Mouse (Mus musculus): ENCODE data around the gene Gm4303. TPM values are rescaled to one million over a fixed set of nuclear protein-coding genes. Genes with fewer than 3 reads are reported as not detected.
"Not testable (repeated sequence)": the region's sequence is repeated elsewhere in the genome, so short reads cannot be mapped to it uniquely, and the experiment has no call there.

Gene Gm4303
- total RNA-seq (2022), result not detected

DNA sequence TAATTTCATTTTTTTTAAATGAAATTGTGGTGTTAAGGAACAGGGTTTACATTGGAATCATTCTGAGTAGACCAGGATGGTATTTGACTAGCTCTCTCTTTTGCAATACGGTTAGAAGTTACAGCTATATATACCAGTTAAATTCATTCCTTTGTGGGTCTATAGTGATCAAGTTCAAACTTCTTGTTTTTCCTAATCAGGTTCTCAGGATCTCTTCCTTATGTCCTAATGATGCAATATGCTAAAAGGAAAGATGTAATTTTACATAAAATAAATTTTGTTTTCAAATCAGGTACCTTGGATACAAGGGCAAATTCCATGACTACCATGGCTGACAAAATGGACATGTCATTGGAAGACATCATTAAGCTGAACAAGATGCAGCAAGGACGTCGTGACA, at the start of gene Gm4303:
Gene Gm4303 (plus strand): TSS at position 301 of the 400 bp plus-strand sequence.
- not testable (repeated sequence) for DNase-seq (ENCODE audit: low spot score)

DNA sequence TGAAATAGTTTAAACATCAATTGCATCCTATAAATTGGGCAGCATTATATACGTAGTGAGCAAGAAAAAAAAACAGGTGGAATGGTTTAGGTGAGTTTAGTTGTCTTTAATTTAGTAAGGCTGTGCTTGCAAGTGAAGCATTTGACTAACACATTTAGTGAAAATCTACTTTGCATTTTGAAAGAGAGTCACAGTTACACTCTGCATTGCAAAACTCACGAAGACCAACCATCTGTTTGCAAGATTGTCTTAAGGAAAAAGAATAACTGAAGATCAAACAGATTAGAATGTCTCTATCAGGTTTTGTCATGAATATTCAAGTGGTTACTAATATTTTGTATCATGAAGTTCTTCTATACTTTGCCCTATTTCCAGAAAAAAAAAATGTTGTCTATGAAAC, 49.7 kb upstream of the Gm4303 start:
- no peak for DNase-seq (ENCODE audit: low spot score)

DNA sequence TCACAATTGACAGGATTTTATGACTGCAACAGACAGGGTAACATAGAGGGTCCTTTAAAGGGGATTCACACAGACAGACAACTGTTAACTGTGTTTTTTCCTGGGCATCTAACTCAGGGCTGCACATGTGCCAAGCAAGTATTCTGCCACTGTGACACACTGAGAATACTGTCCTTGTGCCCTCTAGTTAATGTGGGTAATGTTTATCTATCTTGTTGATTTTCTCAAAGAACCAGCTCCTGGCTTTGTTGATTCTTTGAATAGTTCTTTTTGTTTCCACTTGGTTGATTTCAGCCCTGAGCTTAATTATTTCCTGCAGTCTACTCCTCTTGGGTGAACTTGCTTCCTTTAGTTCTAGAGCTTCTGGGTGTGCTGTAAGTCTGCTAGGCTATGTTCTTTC, 45.7 kb upstream of the Gm4303 start:
- DNase-seq (ENCODE audit: low spot score), result not testable (repeated sequence)

DNA sequence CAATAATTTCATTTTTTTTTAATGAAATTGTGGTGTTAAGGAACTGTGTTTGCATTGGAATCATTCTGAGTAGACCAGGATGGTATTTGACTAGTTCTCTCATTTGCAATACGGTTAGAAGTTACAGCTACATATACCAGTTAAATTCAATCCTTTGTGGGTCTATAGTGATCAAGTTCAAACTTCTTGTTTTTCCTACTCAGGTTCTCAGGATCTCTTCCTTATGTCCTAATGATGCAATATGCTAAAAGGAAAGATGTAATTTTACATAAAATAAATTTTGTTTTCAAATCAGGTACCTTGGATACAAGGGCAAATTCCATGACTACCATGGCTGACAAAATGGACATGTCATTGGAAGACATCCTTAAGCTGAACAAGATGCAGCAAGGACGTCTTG, 10.4 kb upstream of the Gm4303 start, which contains the start of gene Gm4301:
Gene Gm4301 (plus strand): TSS at position 301 of the 400 bp plus-strand sequence.
- DNase-seq (ENCODE audit: low spot score), result not testable (repeated sequence)

DNA sequence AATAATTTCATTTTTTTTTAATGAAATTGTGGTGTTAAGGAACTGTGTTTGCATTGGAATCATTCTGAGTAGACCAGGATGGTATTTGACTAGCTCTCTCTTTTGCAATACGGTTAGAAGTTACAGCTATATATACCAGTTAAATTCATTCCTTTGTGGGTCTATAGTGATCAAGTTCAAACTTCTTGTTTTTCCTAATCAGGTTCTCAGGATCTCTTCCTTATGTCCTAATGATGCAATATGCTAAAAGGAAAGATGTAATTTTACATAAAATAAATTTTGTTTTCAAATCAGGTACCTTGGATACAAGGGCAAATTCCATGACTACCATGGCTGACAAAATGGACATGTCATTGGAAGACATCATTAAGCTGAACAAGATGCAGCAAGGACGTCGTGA, 5.2 kb upstream of the Gm4303 start, which contains the start of gene Gm4302:
Gene Gm4302 (plus strand): TSS at position 301 of the 400 bp plus-strand sequence.
- not testable (repeated sequence) for DNase-seq (ENCODE audit: low spot score)

DNA sequence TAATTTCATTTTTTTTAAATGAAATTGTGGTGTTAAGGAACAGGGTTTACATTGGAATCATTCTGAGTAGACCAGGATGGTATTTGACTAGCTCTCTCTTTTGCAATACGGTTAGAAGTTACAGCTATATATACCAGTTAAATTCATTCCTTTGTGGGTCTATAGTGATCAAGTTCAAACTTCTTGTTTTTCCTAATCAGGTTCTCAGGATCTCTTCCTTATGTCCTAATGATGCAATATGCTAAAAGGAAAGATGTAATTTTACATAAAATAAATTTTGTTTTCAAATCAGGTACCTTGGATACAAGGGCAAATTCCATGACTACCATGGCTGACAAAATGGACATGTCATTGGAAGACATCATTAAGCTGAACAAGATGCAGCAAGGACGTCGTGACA, 5.0 kb downstream of the Gm4303 start, which contains the start of gene Gm4305:
Gene Gm4305 (plus strand): TSS at position 301 of the 400 bp plus-strand sequence.
- DNase-seq (ENCODE audit: low spot score), result not testable (repeated sequence)

DNA sequence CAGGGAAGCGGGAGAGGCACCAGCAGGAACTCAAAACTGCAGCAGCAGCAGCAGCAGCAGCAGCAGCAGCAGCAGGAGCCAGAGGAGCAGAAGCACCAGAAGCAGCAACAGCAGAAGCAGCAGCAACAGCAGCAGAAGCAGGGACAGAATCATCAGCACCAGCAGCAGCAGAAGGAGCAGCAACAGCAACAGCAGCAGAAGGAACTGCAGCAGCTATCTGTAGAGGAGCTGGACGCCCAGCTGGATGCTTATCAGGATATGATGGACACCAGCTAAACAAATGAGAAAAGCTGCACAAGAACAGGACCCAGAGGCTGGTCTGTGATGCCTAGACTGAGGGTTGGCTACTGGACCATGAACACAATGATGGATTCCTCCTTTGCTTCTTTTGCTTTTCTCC, 11.1 kb downstream of the Gm4303 start:
- DNase-seq (ENCODE audit: low spot score), result not testable (repeated sequence)

DNA sequence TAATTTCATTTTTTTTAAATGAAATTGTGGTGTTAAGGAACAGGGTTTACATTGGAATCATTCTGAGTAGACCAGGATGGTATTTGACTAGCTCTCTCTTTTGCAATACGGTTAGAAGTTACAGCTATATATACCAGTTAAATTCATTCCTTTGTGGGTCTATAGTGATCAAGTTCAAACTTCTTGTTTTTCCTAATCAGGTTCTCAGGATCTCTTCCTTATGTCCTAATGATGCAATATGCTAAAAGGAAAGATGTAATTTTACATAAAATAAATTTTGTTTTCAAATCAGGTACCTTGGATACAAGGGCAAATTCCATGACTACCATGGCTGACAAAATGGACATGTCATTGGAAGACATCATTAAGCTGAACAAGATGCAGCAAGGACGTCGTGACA, 15.3 kb downstream of the Gm4303 start, which contains the start of gene Gm4307:
Gene Gm4307 (plus strand): TSS at position 301 of the 400 bp plus-strand sequence.
- DNase-seq (ENCODE audit: low spot score), result not testable (repeated sequence)

DNA sequence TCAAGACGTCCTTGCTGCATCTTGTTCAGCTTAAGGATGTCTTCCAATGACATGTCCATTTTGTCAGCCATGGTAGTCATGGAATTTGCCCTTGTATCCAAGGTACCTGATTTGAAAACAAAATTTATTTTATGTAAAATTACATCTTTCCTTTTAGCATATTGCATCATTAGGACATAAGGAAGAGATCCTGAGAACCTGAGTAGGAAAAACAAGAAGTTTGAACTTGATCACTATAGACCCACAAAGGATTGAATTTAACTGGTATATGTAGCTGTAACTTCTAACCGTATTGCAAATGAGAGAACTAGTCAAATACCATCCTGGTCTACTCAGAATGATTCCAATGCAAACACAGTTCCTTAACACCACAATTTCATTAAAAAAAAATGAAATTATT, 36.7 kb downstream of the Gm4303 start, which contains the start of gene Gm4312:
Gene Gm4312 (minus strand): TSS at position 101 of the 400 bp plus-strand sequence.
- DNase-seq (ENCODE audit: low spot score), result not testable (repeated sequence)

Other genes with a start within 250 kb of the Gm4303 start
- not detected for gene Gm4301, start 10.3 kb upstream of the Gm4303 start, total RNA-seq (2022)
- gene Gm4302, start 5.1 kb upstream of the Gm4303 start, total RNA-seq (2022), result not detected
- gene Gm4305, start 5.1 kb downstream of the Gm4303 start, total RNA-seq (2022), result not detected
- not detected for gene Gm4307, start 15.4 kb downstream of the Gm4303 start, total RNA-seq (2022)
- gene Gm4312, start 36.6 kb downstream of the Gm4303 start, total RNA-seq (2022), result not detected
- gene Tmtc3, start 141.4 kb downstream of the Gm4303 start, total RNA-seq (2022), result 10 to 100 TPM; 14.2 to 16.5 (median 15.3) TPM
- 1 to 10 TPM; 3.9 to 5.8 (median 4.3) TPM for gene Cep290, start 141.6 kb downstream of the Gm4303 start, total RNA-seq (2022)
- 1 to 10 TPM; 4.0 to 8.3 (median 5.6) TPM for gene 4930430F08Rik, start 244.5 kb downstream of the Gm4303 start, total RNA-seq (2022)
- gene 1700017N19Rik, start 244.5 kb downstream of the Gm4303 start, total RNA-seq (2022), result not detected